Mouse (Mus musculus): Measurements from ENCODE around the gene Tedc2. TPM values are rescaled to one million over a fixed set of nuclear protein-coding genes. Genes with fewer than 3 reads are reported as not detected.

Tedc2 gene
- polyA plus RNA-seq, 1 experiment from 2014 or later, result 8.2 TPM

GRCm38 (mm10) chr17:24208641-24209042, 12.0 kb downstream of the Tedc2 start:
- Histone ChIP-seq H3K4me3 (replicated peaks; ENCODE audit: low read length) (peak overlapping the region; percentile 35), H3K27me3 (ENCODE audit: control insufficient read depth, insufficient read depth, low read length) (0 out of 2 replicates have a peak, but pooled peaks cover 4% of the 10 kb centered on the region), H3K36me3 (replicated peaks; ENCODE audit: control insufficient read depth, insufficient read depth) (no peaks in the 10 kb centered on the region), H3K27ac (peak overlapping the region; percentile 66), H3K4me2 (replicated peaks) (peak overlapping the region; percentile 95), H3K9ac (peak overlapping the region; percentile 59), H3K4me1 (replicated peaks; ENCODE audit: control insufficient read depth, insufficient read depth, low read length) (peaks cover 71% of the 10 kb centered on the region), H3K9me3 (ENCODE audit: control insufficient read depth, low read length) (no peaks in the 10 kb centered on the region)
- ATAC-seq (ENCODE audit: low FRiP score), result no peak
- no peak for DNase-seq (ENCODE audit: low spot score)
- 2% methylated on average over 29 of the region's 29 CpGs for WGBS

DNA sequence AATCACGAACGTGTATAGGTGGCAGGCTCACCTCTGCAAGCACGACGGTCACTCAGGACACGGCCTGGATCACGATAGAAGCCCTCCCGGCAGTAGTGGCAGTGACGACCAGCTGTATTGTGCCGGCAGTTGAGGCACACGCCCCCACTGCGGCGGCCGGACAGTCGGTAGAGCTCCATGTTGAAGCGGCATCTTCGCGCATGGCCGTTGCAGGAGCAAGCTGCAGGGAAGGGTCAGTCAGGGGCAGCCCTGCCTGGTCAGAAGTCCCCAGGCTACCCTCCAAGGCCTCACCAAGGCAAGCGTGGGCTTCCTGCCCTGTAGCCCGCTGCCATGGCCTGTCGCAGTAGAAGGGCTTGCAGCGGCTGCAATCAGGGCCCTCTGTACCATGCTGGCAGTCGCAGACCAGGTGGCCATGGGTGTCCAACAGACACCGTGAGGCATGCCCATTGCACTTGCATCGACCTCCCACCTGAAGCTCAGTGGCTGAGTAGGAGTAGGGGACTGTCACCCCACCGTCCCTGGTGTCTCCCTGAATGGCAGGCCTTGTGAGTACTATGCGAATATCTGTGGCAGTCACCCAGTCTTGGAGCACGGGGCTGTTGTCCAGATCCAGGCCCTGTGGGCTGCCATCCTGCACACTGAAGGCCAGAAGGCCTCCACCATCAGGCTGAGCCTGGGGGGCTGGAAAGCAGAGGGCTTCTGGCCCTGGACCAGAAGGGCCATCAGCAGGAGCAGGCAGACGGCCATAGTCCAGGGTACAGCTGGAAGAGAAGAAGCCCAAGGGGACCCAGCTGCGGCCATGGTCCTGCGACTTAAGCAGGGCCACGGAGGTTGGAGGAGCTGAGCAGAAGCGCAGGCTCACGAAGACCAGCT, 12.6 kb downstream of the Tedc2 start:
- no peak for ATAC-seq (ENCODE audit: low FRiP score)

DNA sequence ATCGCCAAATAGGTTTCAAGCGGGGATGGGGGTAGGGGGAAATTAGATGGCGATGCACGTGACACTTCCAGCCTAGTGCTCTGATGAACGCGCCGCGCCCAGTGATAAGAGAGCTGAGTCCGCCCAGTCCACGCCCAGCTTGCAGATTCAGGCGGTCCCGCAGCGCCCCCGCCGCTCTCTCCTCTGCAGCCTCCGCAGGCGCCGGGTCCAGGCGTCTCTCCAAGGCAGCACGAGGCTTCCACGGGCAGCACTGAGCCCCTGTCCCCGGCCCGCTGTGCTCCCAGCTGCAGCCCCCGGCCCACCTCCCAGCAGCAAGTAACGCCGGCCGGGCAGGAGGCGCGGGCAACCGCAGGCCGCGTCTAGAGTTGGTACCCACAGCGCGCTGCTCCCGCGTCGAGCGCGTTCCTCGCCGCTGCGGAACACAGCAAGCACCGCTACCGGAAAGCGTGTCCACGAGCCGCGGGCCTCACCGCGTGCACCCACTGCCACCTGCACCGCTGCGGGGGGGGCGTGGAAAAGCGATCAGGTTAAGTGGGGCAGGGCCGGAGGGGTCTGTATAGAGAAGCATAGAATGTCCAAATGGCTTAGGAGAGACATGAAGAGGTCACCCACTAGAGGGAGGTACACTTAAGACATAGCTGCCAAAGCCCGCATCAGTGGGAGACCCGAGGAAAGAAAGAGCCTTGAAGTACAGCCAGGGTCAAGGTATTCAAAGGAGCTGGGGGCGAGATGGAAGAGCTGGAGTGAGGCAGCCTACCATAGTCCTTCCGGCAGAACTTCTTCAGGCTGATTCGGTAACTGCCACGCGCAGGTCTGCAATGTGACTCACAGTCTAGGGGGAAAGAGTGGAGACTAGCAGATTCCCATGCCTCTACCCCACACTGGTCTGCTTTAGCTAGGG, 13.9 kb downstream of the Tedc2 start:
- ATAC-seq (ENCODE audit: low FRiP score), result peak; percentile 9; the same call in 1 of the 2 replicates
- Histone ChIP-seq H3K27me3 (ENCODE audit: control insufficient read depth, insufficient read depth, low read length) (0 out of 2 replicates have a peak, but pooled peaks cover 4% of the 10 kb centered on the region), H3K27ac (peak overlapping the region; percentile 80), H3K36me3 (replicated peaks; ENCODE audit: control insufficient read depth, insufficient read depth) (no peaks in the 10 kb centered on the region), H3K9ac (peak overlapping the region; percentile 87), H3K4me3 (replicated peaks; ENCODE audit: low read length) (peak overlapping the region; percentile 77), H3K9me3 (ENCODE audit: control insufficient read depth, low read length) (no peaks in the 10 kb centered on the region), H3K4me2 (replicated peaks) (peak overlapping the region; percentile 95), H3K4me1 (replicated peaks; ENCODE audit: control insufficient read depth, insufficient read depth, low read length) (peaks cover 83% of the 10 kb centered on the region)
- WGBS, result 5% methylated on average over 62 of the region's 62 CpGs
- peak; percentile 61 for DNase-seq (ENCODE audit: low spot score)

More for the DNA sequence above, 12.6 kb downstream of the Tedc2 start:
- Histone ChIP-seq H3K27ac (no peak overlapping the region), H3K27me3 (ENCODE audit: control insufficient read depth, insufficient read depth, low read length) (0 out of 2 replicates have a peak, but pooled peaks cover 4% of the 10 kb centered on the region), H3K4me3 (replicated peaks; ENCODE audit: low read length) (peak overlapping the region; percentile 35), H3K9ac (peak overlapping the region; percentile 59), H3K4me2 (replicated peaks) (peak overlapping the region; percentile 95), H3K4me1 (replicated peaks; ENCODE audit: control insufficient read depth, insufficient read depth, low read length) (peaks cover 77% of the 10 kb centered on the region), H3K36me3 (replicated peaks; ENCODE audit: control insufficient read depth, insufficient read depth) (no peaks in the 10 kb centered on the region), H3K9me3 (ENCODE audit: control insufficient read depth, low read length) (no peaks in the 10 kb centered on the region)
- no peak for DNase-seq (ENCODE audit: low spot score)
- WGBS, result 59% methylated on average over 34 of the region's 34 CpGs

- Histone ChIP-seq H3K9ac (peak overlapping the region; percentile 87), H3K27ac (peak overlapping the region; percentile 80), H3K27me3 (ENCODE audit: control insufficient read depth, insufficient read depth, low read length) (0 out of 2 replicates have a peak, but pooled peaks cover 4% of the 10 kb centered on the region), H3K36me3 (replicated peaks; ENCODE audit: control insufficient read depth, insufficient read depth) (no peaks in the 10 kb centered on the region), H3K9me3 (ENCODE audit: control insufficient read depth, low read length) (no peaks in the 10 kb centered on the region), H3K4me1 (replicated peaks; ENCODE audit: control insufficient read depth, insufficient read depth, low read length) (peaks cover 76% of the 10 kb centered on the region), H3K4me3 (replicated peaks; ENCODE audit: low read length) (peak overlapping the region; percentile 77), H3K4me2 (replicated peaks) (peak overlapping the region; percentile 95)
- 4% methylated on average over 15 of the region's 15 CpGs for WGBS
- ATAC-seq (ENCODE audit: low FRiP score), result peak; percentile 25
- DNase-seq (ENCODE audit: low spot score), result peak; percentile 48
Measured at GRCm38 (mm10) chr17:24205908-24206361, 14.7 kb downstream of the Tedc2 start.

DNA sequence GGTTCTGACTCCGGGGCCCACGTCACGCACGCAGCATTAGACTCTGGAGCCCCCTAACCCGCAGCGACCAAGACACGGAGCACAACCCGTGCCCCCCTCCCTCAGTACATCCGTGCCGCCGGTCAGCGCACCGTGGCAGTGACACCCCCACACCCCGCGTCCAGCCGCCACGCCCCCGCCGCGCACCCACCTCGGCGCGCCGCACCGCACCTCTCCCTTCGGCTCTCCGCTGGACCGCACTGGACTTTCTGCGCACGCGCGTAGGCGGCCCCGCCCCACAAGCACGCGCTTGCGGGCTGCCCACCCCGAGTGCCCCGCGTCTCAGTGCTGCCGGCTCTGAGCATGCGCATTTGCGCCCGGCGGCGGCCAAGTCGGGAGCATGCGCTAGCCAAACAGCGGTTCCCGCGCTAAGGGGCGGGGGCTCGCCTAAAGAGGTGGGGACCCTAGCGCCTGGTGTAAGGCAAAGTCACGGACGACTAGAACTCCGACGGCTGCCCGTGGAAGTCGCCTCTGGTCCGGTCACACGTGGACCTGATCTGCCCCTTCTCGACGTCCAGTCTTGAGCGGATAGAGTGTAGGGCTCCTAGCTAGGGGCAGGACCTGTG, 15.3 kb downstream of the Tedc2 start, which contains the start of gene Tbc1d24:
TSS of gene Tbc1d24 (minus strand) at position 279 of the 605 bp plus-strand sequence.
- Histone ChIP-seq H3K9me3 (ENCODE audit: control insufficient read depth, low read length) (no peaks in the 10 kb centered on the region), H3K4me3 (replicated peaks; ENCODE audit: low read length) (peak within 1 kb of the TSS; percentile 77), H3K27ac (peak within 1 kb of the TSS; percentile 80), H3K9ac (peak within 1 kb of the TSS; percentile 87), H3K36me3 (replicated peaks; ENCODE audit: control insufficient read depth, insufficient read depth) (no peaks in the 10 kb centered on the region), H3K4me2 (replicated peaks) (peak within 1 kb of the TSS; percentile 95), H3K27me3 (ENCODE audit: control insufficient read depth, insufficient read depth, low read length) (0 out of 2 replicates have a peak, but pooled peaks cover 4% of the 10 kb centered on the region), H3K4me1 (replicated peaks; ENCODE audit: control insufficient read depth, insufficient read depth, low read length) (peaks cover 75% of the 10 kb centered on the region)
- peak; percentile 81 for ATAC-seq (ENCODE audit: low FRiP score)
- DNase-seq (ENCODE audit: low spot score), result peak; percentile 97
- WGBS, result under 1% methylated on average over 59 of the region's 65 CpGs

GRCm38 (mm10) chr17:24204846-24205245, 15.8 kb downstream of the Tedc2 start:
- Histone ChIP-seq H3K36me3 (replicated peaks; ENCODE audit: control insufficient read depth, insufficient read depth) (no peaks in the 10 kb centered on the region), H3K4me1 (replicated peaks; ENCODE audit: control insufficient read depth, insufficient read depth, low read length) (peaks cover 73% of the 10 kb centered on the region), H3K4me2 (replicated peaks) (peak overlapping the region; percentile 95), H3K27ac (peak overlapping the region; percentile 80; the same call in 1 of the 2 replicates), H3K4me3 (replicated peaks; ENCODE audit: low read length) (peak overlapping the region; percentile 77), H3K9ac (peak overlapping the region; percentile 87), H3K9me3 (ENCODE audit: control insufficient read depth, low read length) (no peaks in the 10 kb centered on the region), H3K27me3 (ENCODE audit: control insufficient read depth, insufficient read depth, low read length) (0 out of 2 replicates have a peak, but pooled peaks cover 4% of the 10 kb centered on the region)
- ATAC-seq (ENCODE audit: low FRiP score), result no peak
- DNase-seq (ENCODE audit: low spot score), result no peak
- 17% methylated on average over 7 of the region's 7 CpGs for WGBS

DNA sequence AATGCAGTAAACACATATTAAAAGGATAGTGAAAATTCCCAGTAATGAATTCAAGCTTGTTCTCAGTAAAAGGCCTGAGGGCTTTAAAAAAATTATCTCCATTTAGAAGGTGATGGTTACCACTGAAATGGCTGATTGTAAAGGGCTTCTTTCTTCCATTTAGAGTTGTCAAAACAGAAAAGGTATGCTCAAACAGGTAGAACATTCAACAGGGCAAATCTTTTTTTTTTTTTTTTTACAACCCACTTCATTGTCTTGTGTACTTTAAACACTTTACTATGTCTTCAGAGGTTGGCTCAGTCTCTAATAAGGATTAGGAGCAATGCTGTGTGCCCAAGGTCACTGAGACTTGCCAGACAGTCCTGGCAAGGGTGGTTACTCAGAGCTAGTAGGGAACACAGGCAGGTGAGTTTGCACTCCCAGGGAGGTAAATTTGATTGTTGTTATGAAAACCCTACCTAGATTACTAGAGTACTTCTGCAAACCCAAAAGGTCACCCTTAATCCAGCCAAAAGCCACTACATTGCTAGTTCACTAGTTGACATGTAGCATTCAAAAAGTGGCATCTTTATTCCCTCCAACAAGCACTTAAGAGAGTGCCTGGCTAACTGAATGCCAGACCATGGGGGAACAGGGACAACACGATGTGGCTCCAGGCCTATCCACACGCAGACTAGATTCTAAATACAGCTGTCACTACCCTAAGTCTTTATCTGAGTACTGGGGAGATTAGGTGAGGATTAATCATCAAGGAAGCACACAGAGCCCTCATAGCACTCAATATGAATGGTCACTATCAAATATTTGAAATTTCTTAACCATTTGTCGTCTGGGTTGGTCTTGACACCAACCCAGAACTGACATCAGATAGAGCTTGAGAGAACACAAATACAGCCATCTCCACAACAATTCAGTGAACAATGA, 16.8 kb downstream of the Tedc2 start:
- H3K9ac ChIP-seq, result peak overlapping the region; percentile 87; the same call in 1 of the 2 replicates
- peaks cover 63% of the 10 kb centered on the region for H3K4me1 ChIP-seq (replicated peaks; ENCODE audit: control insufficient read depth, insufficient read depth, low read length)
- peak overlapping the region; percentile 95 for H3K4me2 ChIP-seq (replicated peaks)
- 74% methylated on average over 3 of the region's 3 CpGs for WGBS
- peak overlapping the region; percentile 77 for H3K4me3 ChIP-seq (replicated peaks; ENCODE audit: low read length)
- H3K9me3 ChIP-seq (ENCODE audit: control insufficient read depth, low read length), result no peaks in the 10 kb centered on the region
- H3K27ac ChIP-seq, result no peak overlapping the region
- no peak for ATAC-seq (ENCODE audit: low FRiP score)
- 0 out of 2 replicates have a peak, but pooled peaks cover 4% of the 10 kb centered on the region for H3K27me3 ChIP-seq (ENCODE audit: control insufficient read depth, insufficient read depth, low read length)
- no peaks in the 10 kb centered on the region for H3K36me3 ChIP-seq (replicated peaks; ENCODE audit: control insufficient read depth, insufficient read depth)
- DNase-seq (ENCODE audit: low spot score), result no peak

- no peaks in the 10 kb centered on the region for H3K36me3 ChIP-seq (replicated peaks; ENCODE audit: control insufficient read depth, insufficient read depth)
- no peak for DNase-seq (ENCODE audit: low spot score)
- WGBS, result 40% methylated on average over 4 of the region's 4 CpGs
- H3K9ac ChIP-seq, result peak overlapping the region; percentile 30
- H3K4me2 ChIP-seq (replicated peaks), result peak overlapping the region; percentile 95
- no peaks in the 10 kb centered on the region for H3K9me3 ChIP-seq (ENCODE audit: control insufficient read depth, low read length)
- no peak overlapping the region; the same call in 1 of the 2 replicates for H3K27ac ChIP-seq
- no peak for ATAC-seq (ENCODE audit: low FRiP score)
- H3K4me3 ChIP-seq (replicated peaks; ENCODE audit: low read length), result no peak overlapping the region
- H3K27me3 ChIP-seq (ENCODE audit: control insufficient read depth, insufficient read depth, low read length), result 0 out of 2 replicates have a peak, but pooled peaks cover 4% of the 10 kb centered on the region
- H3K4me1 ChIP-seq (replicated peaks; ENCODE audit: control insufficient read depth, insufficient read depth, low read length), result peaks cover 55% of the 10 kb centered on the region
Measured at GRCm38 (mm10) chr17:24203068-24203467, 17.6 kb downstream of the Tedc2 start.

Measured in hindbrain, embryonic 14.5 days (tissue).